Mouse (Mus musculus) colon, adult 2 months (tissue): Measurements from ENCODE around the gene Slc10a3. TPM values are rescaled to one million over a fixed set of nuclear protein-coding genes. Genes with fewer than 3 reads are reported as not detected.

ENCODE experiments used
- polyA plus RNA-seq: library from polyadenylated mRNA; depleted of rRNA; stranded (reverse); fragments of >200 nt; gene quantifications from 2 replicates; pipeline ENCODE4 v1.2.3, GENCODE M21; 2012; rRNA removed

The Slc10a3 gene
- 19.5 and 23.5 TPM in 2 replicates for polyA plus RNA-seq

GRCm38 (mm10) chrX:74372888-74373549 lies at the start of gene Slc10a3, which contains the start of gene Ubl4a:
Slc10a3 (minus strand) TSS chrX:74373349.
Ubl4a (minus strand) TSS chrX:74373218.

GRCm38 (mm10) chrX:74392535-74393443 lies 19.6 kb upstream of the Slc10a3 start, which contains the start of the genes Fam3a and Ikbkg:
Fam3a (minus strand) TSS chrX:74393272.
Ikbkg (plus strand) TSS chrX:74393290.

GRCm38 (mm10) chrX:74353467-74353770 lies 19.7 kb downstream of the Slc10a3 start, which contains the start of gene Lage3:
Lage3 (minus strand) TSS chrX:74353618.

GRCm38 (mm10) chrX:74328725-74329161 lies 44.4 kb downstream of the Slc10a3 start, which contains the start of gene Plxna3:
Plxna3 (plus strand) TSS chrX:74329066.

Other genes with a start within 250 kb of the Slc10a3 start
- gene Opn1mw, start 245.9 kb downstream of the Slc10a3 start, polyA plus RNA-seq: not detected in 2 replicates
- gene Mecp2, start 238.0 kb downstream of the Slc10a3 start, polyA plus RNA-seq: 3.6 and 3.7 TPM in 2 replicates
- not detected in 2 replicates for gene Tex28, start 205.5 kb downstream of the Slc10a3 start, polyA plus RNA-seq
- gene Tktl1, start 196.1 kb downstream of the Slc10a3 start, polyA plus RNA-seq: not detected in 2 replicates
- 985 and 1,044 TPM in 2 replicates for gene Flna, start 123.5 kb downstream of the Slc10a3 start, polyA plus RNA-seq
- 48.3 and 63.7 TPM in 2 replicates for gene Emd, start 118.7 kb downstream of the Slc10a3 start, polyA plus RNA-seq
- 1,225 and 1,400 TPM in 2 replicates for gene Rpl10, start 102.5 kb downstream of the Slc10a3 start, polyA plus RNA-seq
- 121 and 127 TPM in 2 replicates for gene Taz, start 91.4 kb downstream of the Slc10a3 start, polyA plus RNA-seq
- gene Dnase1l1, start 91.0 kb downstream of the Slc10a3 start, polyA plus RNA-seq: 18.3 and 18.9 TPM in 2 replicates
- gene Atp6ap1, start 76.3 kb downstream of the Slc10a3 start, polyA plus RNA-seq: 324 and 365 TPM in 2 replicates
- gene Gdi1, start 68.4 kb downstream of the Slc10a3 start, polyA plus RNA-seq: 94.5 and 119 TPM in 2 replicates
- gene Fam50a, start 60.3 kb downstream of the Slc10a3 start, polyA plus RNA-seq: 11.6 and 17.5 TPM in 2 replicates
- gene Plxna3, start 44.3 kb downstream of the Slc10a3 start, polyA plus RNA-seq: 13.9 and 16.8 TPM in 2 replicates
- 35.5 and 37.4 TPM in 2 replicates for gene Lage3, start 19.7 kb downstream of the Slc10a3 start, polyA plus RNA-seq
- 38.4 and 49.9 TPM in 2 replicates for gene Ubl4a, start 131 bp downstream of the Slc10a3 start, polyA plus RNA-seq
- gene Fam3a, start 19.9 kb upstream of the Slc10a3 start, polyA plus RNA-seq: 50.3 and 57.9 TPM in 2 replicates
- 11.9 and 17.9 TPM in 2 replicates for gene Ikbkg, start 19.9 kb upstream of the Slc10a3 start, polyA plus RNA-seq
- 25.1 and 31.0 TPM in 2 replicates for gene G6pdx, start 55.8 kb upstream of the Slc10a3 start, polyA plus RNA-seq
- gene Gm6880, start 108.0 kb upstream of the Slc10a3 start, polyA plus RNA-seq: not detected in 2 replicates
- gene Olfr1326-ps1, start 201.5 kb upstream of the Slc10a3 start, polyA plus RNA-seq: not detected in 2 replicates
- not detected in 2 replicates for gene Olfr1325, start 219.3 kb upstream of the Slc10a3 start, polyA plus RNA-seq